Mouse (Mus musculus) left cerebral cortex, postnatal 4 days (tissue): Measurements from ENCODE around the gene Zfp180. TPM values are rescaled to one million over a fixed set of nuclear protein-coding genes. Genes with fewer than 3 reads are reported as not detected.

ENCODE experiments used
- total RNA-seq, 2 experiments: library from RNA; stranded (reverse); gene quantifications; 2 replicates each; pipeline ENCODE4 v1.2.3; 2021

The Zfp180 gene
- total RNA-seq, 2 experiments from 2014 or later: 32.1 to 33.3 TPM

Other genes with a start within 250 kb of the Zfp180 start
- gene Vmn1r176, start 244.6 kb upstream of the Zfp180 start, total RNA-seq: not detected
- not detected for gene Vmn1r177, start 215.5 kb upstream of the Zfp180 start, total RNA-seq
- gene Vmn1r178, start 189.9 kb upstream of the Zfp180 start, total RNA-seq: not detected
- gene Vmn1r179, start 154.9 kb upstream of the Zfp180 start, total RNA-seq: not detected
- gene Vmn1r180, start 131.3 kb upstream of the Zfp180 start, total RNA-seq: not detected
- not detected for gene Vmn1r181, start 107.3 kb upstream of the Zfp180 start, total RNA-seq
- gene V1rd19, start 80.2 kb upstream of the Zfp180 start, total RNA-seq: not detected
- not detected for gene Vmn1r183, start 28.7 kb upstream of the Zfp180 start, total RNA-seq
- gene Zfp112, start 30.4 kb downstream of the Zfp180 start, total RNA-seq: 1 to 10 TPM; 6.6 to 8.1 TPM
- 10 to 100 TPM; 20.4 to 20.7 TPM for gene Zfp235, start 52.2 kb downstream of the Zfp180 start, total RNA-seq
- gene Zfp114, start 93.1 kb downstream of the Zfp180 start, total RNA-seq: 1 to 10 TPM; 5.2 to 6.2 TPM
- 10 to 100 TPM; 10.1 to 12.0 TPM for gene Zfp111, start 129.5 kb downstream of the Zfp180 start, total RNA-seq
- gene Zfp109, start 155.6 kb downstream of the Zfp180 start, total RNA-seq: 1 to 10 TPM; 6.1 to 6.3 TPM
- 1 to 10 TPM; 6.4 to 7.3 TPM for gene Zfp108, start 172.9 kb downstream of the Zfp180 start, total RNA-seq
- gene Zfp93, start 188.5 kb downstream of the Zfp180 start, total RNA-seq: 1 to 10 TPM; 8.3 TPM
- gene Zfp61, start 219.3 kb downstream of the Zfp180 start, total RNA-seq: 10 to 100 TPM; 26.4 to 28.8 TPM
- 10 to 100 TPM; 12.3 to 13.4 TPM for gene Zfp94, start 234.7 kb downstream of the Zfp180 start, total RNA-seq